Mouse (Mus musculus) thymus, postnatal 10 days (tissue): Measurements from ENCODE around the gene St3gal5.

Experiments used
- DNase-seq, 2 experiments: peaks; one replicate each; pipeline ENCODE4 v3.0.0; 2021; ENCODE audit warnings: low spot score in 2 of 2

Gene St3gal5

DNA sequence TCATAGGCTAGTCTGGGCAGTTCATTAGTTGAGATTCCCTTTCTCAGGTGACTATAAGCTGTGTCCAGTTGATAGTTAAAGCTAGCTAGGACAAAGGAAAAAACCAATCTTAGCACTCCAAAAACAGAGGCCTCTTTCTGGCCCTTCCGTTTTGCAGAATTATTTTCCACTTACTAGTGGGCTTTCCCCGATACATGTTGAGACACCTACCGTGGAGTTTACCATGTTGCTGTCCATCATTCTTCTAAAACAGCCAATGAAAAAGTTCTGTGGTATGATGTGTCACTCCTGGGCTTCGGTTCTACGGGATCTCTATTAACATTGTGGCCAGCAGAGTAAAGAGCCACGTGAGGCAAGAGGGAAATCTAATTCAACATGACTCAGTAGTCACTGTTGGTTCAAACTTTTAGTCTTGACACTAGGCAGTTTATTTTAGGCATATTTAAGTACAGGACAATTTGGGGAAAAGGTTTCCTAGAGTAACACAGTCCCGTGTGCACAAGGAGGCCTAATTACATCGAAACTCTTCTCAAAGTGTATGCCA, 35.4 kb downstream of the St3gal5 start:
- no peak for DNase-seq

DNA sequence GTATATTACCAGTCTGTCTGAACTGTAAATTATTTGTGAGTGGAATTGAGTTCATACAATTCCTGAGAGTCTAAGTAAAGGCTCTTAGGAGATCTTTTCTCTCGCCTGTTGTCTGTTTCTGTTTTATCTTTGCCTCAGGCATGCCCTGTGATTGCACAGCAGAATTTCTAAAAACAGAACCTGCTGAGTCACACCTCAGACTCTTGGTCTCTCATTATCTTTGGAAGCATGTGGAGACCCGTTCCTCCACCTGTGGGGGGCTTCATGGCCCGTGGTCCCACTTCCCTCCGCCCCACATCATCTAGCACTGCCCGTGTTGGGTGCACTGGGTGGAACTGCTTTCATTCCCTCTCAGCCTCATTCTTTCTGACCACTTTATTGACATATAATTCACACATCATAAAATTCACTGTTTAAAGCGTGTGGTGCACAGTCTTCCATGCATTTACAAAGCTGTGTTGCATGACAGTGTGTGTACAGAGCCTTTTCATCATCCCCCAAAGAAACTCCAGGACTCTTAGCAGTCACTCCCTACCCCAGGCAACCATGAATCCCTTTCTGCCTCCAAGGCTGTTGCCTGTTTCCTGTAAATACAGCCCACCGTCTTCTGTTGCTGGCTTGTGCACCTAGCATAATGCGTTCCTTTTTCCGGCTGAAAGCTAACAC, 37.6 kb downstream of the St3gal5 start:
- no peak for DNase-seq

DNA sequence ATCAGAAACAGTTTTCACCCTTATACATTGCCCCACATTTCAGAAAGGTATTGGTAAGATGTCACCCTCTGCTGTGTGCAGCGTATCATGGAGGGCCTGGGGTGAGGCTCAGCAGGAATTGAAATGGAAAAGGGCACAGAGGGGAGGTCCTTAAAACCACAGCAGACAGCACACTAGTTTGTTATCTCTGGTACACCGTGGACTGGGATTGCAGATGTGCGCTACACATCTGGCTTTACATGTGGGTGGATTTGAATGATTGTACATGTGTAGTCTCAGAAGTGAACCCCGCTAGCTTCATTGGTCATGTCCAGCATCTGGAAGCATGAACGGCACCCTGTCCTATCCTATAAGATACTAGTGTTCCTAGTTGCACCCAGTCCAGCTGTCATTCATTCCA, 38.6 kb downstream of the St3gal5 start:
- no peak for DNase-seq

DNA sequence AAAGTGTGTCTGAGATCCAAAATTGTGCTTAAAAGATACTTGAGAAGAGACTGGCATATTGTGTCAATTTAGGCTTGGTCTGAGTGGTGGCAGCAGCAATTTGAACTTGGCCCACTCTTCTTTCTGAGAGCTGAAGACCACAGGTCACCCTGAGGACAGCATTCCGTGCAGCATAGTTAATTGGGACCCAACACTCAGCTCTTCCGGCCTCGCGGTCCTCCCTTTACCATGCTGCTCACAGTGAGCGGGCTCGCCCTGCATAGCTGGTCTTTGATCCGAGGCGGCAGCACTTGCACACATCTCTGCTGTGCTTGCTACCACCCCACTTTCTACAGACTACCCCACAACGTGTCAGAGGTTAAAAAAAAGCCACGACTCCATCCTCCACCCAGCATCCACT, 39.2 kb downstream of the St3gal5 start:
- no peak for DNase-seq

DNA sequence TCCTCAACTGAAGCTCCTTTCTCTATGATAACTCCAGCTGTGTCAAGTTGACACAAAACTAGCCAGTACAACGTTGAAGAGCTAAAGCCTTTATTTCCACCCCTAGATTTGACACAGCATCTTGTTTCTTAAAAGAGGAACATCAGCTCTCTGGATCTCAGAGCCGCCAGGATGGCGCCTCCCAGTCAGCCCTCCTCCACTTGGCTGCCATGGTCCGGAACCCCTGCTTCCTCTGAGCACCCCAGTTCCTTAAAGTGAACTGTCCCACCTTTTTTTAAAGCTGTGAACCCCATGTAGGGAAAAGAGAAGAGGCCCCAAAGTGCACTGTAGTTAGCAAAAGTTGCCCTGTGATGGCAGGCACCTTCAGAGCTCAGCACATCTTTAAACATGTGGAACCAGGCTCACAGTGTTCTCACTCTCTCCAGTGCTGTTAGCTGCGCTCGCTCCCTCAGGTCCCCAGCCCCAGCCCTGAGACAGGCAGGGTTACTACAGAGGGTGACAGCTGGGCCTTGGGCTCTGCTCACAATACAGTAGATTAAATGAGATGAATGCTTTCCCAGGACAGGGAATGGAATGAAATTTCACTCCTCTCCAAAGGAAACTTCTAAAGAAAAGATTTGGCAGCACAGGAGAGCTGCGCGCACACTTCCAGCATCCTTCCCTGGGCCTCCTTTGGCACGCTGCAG, 42.3 kb downstream of the St3gal5 start:
- DNase-seq: no peak

DNA sequence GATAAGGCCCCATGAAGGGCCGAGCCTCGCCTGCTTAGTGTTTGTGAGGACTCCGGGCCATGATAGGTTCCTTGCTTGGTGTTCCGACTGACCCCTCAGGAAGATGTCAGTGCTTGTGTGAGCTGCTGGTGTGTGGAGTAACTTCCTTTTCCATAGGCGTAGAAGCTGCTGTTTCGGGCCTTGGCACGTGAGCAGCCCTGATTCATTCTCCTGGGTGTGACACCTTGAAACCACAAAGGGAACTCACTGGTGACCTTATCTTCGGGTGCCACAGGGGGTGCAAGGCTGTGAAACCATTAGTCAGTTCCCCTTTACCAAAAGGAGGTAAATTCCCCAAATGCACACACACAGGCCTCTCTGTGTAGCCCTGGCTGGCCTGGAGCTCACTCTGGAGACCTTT, 43.0 kb downstream of the St3gal5 start:
- no peak for DNase-seq

DNA sequence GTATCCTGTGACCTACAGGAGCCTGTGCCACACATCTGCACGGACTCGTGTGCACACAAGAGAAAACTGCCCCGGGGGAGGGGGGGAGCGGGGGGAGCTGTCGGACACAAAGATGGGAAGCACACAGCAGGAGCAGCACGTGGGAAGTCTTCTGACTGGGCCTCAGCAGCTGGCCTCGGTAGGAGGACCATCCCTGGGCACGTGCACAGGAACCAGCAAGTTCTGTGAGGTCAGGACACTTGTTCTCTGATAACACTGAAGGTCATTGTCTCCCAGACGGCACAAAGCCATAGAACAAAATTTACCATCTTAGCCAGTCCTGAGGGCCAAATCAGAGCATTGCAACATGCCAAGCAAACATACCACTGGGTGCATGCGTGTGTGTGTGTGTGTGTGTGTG, 43.8 kb downstream of the St3gal5 start:
- no peak for DNase-seq

DNA sequence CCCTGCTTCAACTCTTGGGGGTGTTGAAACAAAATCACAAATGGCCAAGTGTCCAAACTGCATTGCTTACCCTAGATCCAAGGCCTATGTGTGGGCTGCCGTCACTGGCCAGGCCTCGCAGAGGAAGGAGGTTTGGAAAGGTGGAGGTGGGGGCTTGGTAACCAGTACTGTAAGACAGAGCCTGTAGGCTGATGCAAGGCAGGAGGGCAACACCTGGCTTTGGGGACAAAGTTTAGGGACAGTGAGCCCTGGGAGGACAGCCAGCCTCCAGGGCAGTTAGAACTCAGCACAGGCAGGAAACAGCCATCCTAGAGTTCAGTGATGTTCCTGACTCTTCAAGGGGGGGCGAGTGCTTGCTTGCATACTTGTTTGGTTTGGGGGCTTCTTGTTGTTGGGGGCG, 45.2 kb downstream of the St3gal5 start:
- no peak for DNase-seq

DNA sequence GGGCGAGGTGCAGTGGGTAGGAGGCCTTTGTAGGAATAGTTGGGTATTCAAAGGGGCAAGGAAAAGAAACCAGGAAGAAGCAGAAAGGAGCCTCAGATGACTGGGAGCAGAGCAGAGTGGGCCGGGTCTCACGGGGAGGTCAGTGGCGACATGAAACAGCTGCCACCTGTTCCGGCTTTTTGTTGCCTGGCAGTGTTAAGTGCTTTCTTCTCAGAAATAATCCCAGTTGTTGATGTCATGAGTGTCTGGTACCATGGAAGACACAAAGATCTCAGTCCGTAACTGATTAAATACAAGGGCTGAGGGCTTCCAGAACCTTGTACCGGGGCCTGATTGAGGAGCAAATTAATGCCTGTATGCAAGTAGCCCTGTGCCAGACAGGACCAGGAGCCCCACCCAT, 47.0 kb downstream of the St3gal5 start:
- no peak for DNase-seq

DNA sequence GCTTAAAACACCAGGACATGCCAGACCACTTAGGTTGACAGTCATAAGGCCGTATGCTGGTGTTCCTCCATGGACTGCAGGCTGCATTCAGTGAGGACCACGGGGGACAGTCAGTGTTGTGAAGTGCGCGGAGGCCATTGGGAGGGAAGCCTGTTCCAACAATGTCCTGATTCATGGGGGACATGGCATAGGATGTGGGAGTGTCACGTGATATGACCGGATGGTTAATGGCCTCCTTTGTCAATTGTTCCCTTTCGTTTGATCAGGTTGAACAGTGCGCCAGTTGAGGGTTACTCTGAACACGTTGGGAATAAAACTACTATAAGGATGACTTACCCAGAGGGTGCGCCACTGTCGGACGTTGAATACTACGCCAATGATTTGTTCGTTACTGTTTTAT, 49.4 kb downstream of the St3gal5 start:
- DNase-seq: no peak

DNA sequence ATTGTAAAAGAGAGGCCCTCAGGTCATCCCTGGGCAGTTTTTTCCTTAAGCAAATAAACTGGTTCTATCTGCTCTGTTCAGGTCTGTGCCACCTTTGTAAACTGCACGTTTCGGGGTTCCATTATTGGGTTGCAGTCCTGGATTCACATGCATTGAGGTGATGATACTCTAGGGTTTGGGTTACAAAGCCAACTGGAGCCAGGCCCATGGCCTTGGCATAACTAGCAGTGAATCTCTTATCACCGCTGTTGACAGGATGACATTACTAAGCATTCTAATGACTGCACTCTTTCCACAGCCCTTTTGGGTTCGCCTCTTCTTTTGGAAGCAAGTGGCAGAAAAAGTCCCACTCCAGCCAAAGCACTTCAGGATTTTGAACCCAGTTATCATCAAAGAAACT, 51.3 kb downstream of the St3gal5 start:
- DNase-seq: no peak

DNA sequence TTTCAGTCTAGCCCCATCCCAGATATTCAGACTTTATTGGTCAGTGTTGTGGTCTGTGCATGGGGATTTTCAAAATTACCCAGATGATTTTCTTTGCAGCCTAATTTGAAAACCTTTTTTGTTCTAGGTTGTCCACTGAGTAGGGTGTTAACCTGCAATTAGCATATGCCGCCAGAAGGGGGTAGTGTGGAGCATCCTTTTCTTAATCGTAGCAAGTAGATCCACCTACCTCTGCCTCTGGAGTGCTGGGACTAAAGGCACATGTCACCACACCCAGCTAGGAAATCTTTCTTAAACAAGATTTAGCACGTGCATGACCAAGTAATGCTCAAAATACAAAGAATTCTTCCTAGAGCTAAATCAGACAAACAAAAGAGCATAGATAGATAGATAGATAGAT, 52.4 kb downstream of the St3gal5 start:
- DNase-seq: no peak

DNA sequence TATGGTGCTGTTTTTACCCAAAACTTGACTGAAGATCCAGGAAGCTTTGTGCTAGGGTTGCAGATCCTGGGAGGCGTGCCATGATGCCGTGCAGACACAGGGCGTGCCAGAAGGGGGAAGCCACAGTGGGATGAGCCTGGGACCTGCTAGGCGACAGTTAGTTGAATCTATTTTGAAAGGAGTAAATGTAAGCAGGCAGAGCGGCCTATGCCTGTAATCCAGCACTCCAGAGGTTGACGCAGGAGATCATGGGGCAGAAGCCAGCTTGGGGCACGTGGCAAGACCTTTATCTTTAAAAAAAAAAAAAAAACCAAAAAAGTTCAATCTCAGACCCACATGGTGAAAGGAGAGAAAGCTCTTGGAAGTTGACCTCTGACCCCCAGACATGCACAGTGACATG, 55.3 kb downstream of the St3gal5 start:
- no peak for DNase-seq

DNA sequence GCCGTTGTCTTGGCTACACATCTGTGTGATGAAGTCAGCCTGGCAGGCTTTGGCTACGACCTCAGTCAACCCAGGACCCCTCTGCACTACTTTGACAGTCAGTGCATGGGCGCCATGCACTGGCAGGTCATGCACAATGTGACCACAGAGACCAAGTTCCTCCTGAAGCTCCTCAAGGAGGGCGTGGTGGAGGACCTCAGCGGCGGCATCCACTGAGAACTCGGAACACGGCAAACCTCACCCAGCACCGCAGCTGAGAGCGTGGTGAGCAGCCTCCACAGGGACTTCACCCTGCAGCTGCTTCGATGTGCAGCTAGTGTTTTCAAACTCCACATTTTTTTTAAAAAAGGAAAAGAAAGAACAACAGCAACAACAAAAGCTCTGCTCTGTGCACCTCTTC, 56.1 kb downstream of the St3gal5 start:
- DNase-seq: peak; percentile 31

DNA sequence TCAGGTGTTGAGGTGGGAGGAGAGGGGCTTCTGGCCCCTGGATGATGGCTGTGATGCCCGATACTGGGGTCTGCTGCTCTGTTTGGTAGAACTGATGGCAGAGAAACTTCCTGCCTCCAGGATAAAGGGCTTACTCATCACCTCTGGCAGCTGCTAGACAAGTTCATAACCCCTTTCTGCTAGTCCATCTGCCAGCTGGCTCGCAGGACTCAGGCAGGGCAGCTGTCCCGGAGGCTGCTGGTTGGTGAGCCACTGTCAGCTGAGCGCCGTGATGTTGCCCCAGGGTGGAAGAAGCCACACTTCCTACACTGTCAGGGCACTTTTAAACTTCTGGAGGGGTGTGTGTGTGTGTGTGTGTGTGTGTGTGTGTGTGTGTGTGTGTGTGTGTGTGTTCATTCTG, 56.6 kb downstream of the St3gal5 start:
- peak; percentile 14 to 22 for DNase-seq

DNA sequence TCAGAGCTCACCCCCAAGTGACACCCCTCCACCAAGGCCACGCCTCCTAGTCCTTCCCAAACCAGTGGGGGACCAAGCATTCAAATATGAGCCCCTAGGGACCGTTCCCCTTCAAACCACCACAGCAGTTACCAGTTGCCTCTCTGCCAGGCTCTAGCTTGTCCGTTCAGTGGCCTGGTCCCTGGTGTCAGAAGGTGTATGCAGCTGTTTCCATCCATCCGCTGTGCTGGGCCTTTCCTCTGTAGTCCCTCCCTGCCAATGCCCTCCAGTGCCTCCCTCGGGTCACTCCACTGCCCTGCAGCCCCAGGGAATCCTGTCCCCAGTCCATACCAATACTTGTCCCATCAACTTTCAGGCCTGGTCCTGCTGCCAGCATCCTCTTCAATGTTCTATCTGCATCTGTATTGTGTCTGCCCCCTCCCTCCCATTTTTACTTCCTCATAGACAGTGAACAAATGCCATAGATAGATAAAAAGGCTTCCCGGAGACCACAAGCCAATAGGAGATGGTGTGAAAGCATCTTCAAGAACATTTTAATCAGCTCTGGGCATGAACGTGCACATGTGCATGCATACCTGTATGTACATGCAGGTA, 57.6 kb downstream of the St3gal5 start:
- DNase-seq: no peak

DNA sequence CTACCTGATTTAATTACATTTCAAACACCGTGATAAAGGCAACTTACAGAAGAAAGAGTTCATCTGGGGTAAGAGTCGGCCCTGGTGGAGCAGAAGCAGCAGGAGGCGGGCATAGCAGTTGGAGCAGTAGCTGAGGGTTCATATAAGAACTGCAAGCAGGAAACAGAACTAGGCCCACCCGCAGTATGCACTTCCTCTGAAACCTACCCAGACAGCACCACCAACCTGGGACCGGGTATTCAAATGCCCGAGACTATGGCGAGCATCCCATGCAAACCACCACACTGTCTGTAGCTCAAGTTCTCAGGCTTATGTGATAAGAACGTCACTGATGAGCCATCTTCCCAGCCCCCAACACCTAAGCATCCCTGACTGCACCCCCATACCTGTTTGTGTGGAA, 58.3 kb downstream of the St3gal5 start:
- no peak for DNase-seq

DNA sequence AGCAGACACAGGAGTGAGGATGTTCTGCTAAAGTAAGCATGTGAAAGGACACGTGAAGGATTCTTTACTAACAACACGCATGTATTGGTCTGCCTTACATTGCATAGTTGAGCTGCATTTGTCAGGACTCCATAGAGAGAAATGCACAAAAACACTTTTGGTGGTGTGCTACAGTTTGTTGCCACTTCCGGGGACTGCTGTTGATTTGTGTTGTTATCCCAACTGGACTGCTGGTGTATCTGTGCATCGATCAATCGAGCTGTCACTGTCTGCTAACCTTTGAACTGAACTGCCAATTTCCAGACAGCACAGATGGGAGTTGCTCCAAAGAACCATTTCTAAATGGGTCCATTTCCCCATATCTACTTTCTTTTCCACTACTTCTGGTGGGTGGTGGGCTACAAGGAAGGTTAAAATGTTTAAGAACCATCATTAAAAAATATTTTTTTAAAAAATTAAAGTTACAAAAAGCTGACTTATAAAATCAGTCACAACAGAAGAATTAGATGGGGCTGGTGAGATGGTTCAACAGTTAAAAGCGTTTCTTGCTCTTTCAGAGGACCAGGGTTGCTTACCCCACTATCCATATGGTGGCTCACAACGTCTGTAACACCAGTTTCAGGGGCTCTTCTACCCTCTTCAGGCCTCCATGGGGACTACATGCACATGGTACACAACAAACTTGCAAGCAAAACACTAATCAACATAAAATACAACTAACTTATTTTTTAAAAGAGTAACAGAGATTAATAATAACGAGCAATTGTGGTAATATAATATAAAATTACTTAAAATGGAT, 61.8 kb downstream of the St3gal5 start:
- no peak for DNase-seq

DNA sequence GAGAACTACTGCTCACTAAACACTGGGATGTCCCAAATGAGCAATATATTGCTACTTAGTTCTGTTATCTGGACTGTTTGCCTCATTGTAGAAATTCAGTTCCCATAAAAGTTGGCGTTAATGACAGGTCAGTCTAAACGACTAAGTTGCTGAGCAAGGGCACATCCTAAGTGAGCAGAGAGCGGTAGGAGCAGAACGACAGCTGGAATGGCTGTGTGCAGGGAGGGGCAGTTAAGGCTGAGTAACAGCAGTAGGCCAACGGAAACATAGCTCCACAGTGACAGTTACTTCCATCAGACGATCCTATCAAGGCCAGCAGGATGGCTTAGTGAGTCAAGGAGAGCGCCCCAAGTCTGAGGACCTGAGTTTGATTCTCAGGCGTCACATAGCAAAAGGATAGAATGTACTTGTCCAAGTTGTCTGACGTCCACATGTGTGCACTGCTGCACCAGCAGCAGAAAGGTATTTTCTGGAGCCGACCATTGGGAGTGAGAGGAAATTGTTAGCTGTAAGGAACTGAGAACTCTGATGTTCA, 62.5 kb downstream of the St3gal5 start:
- no peak for DNase-seq

DNA sequence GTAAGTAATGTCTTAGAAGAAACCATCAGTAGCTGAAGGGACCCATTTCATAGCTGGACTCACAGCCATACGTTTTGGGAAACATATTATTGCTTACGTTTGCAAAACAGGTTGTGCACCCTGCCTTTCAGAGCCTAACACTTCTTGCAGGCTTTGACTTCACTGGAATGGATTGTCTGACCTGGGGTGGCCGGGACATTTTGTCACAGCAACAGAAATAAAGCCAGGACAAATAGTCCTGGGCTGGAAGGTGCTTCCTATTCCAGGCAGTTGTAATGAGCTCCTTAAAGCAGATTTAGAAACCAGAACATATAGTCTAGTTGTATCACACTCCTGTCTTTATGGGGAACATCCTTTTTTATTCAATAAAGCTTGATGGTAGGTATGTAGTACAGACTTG, 63.6 kb downstream of the St3gal5 start:
- no peak for DNase-seq

DNA sequence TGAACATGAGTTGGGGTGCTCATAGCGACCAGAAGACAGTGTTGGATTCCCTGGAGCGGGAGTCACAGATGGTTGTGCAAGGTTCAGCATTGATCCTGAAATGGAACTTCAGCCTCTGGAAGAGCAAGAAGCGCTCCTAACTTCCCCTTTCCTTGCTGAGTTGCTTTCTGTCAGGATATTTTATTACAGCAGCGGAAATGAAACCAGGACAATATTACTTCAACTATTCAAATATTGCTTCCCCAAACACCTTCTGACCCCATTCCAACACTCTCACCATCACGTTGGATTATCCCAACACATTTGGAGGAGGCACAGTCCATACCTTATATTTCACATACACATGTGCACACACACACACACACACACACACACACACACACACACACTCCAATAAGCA, 64.4 kb downstream of the St3gal5 start:
- DNase-seq: no peak
